Mouse (Mus musculus): ENCODE data around the gene Rabggta.

DNA sequence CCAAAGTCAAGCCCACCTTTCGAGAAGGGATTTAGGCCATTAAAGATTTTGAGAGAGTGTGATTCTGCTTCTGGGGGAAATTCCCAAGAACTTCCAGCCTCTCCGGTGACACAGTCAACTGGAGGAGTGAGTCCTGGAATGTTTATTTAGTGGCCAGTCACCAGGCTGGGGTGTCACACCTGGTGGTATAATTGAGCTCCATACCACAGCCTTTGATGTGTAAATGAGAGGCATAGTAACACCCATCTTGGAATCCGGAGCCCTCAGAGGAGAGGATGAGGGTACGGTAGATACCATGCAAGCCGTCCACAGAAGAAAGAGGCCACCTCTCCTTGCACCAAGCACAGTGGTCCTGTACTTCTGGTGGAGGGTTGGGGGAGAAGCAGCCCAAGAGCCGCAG, 19.3 kb downstream of the Rabggta start:
- no peak for TF ChIP-seq EP300 (IDR thresholded peaks at IDR 0.05; ENCODE audit: low read depth)
- no peak for TF ChIP-seq CTCF (IDR thresholded peaks at IDR 0.05; ENCODE audit: low read depth)

Data from liver, postnatal 0 days (tissue).